ENCODE assay signal across 18 mouse cellular contexts in the genomic region with DNA sequence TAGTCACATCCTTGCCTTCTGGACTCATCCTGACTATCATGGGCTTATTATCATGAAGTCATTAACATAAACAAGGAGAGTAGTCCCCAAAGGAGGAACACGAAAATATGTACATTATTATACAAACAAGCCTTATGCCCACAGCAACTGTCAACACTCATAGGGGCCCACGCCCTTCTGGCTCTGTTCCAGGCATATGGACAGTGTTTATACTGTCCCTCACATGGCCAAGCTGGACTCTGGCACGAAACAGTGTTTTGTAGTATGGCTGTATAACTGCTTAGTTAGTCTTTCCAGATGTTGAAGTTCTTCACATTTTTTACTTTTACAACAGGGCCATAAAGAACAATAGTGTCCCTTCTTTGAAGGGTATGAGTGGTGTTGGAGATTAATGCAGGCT.
"Had no signal": no experiment of that assay in that cellular context is flagged by ENCODE, and none has a peak within 500 bp of the region (broad histone marks: within the 10 kb centered on the region; RNA-seq: fewer than 3 reads in every experiment).

No protein-coding gene starts in this region.

- ATAC-seq: intestine, postnatal 0 days; liver, postnatal 0 days; midbrain, embryonic 16.5 days had no signal

- H3K9ac ChIP-seq: limb, embryonic 12.5 days; limb, embryonic 15.5 days; liver, embryonic 14.5 days; liver, postnatal 0 days; midbrain, embryonic 12.5 days; neural tube, embryonic 13.5 days had no signal

- H3K4me1 ChIP-seq: limb, embryonic 12.5 days; limb, embryonic 15.5 days; midbrain, embryonic 12.5 days; neural tube, embryonic 13.5 days had no signal

- DNase-seq: kidney, adult 2 months; kidney, postnatal 14 days; kidney, postnatal 4 days; left cerebral cortex, postnatal 4 days; liver, postnatal 0 days; lung, postnatal 4 days; retina, postnatal 1 day; thymus, adult 18-20 months; thymus, postnatal 36 days had no signal

- H3K36me3 ChIP-seq: limb, embryonic 12.5 days; limb, embryonic 15.5 days; midbrain, embryonic 12.5 days; neural tube, embryonic 13.5 days had no signal

- H3K27ac ChIP-seq: limb, embryonic 12.5 days; limb, embryonic 15.5 days; liver, embryonic 14.5 days; midbrain, embryonic 12.5 days; neural tube, embryonic 13.5 days had no signal

- H3K4me2 ChIP-seq: limb, embryonic 12.5 days; limb, embryonic 15.5 days; liver, embryonic 11.5 days; midbrain, embryonic 12.5 days; neural tube, embryonic 13.5 days had no signal

- H3K9me3 ChIP-seq: midbrain, embryonic 12.5 days had no signal

- H3K4me3 ChIP-seq: limb, embryonic 12.5 days; limb, embryonic 15.5 days; midbrain, embryonic 12.5 days; myocyte; neural tube, embryonic 13.5 days had no signal

- H3K27me3 ChIP-seq: limb, embryonic 12.5 days; limb, embryonic 15.5 days; midbrain, embryonic 12.5 days; neural tube, embryonic 13.5 days had no signal
